Mouse (Mus musculus) heart, adult 2 months (tissue): ENCODE data around the gene Naxe. TPM values are rescaled to one million over a fixed set of nuclear protein-coding genes. Genes with fewer than 3 reads are reported as not detected.
A peak's percentile ranks its signal among the peaks of the same experiment; 100 is the strongest.

Experiments used
- DNase-seq, 2 experiments: peaks; one replicate each; pipeline ENCODE4 v3.0.0; 2021
- H3K27ac ChIP-seq: fragments of 200-600 bp; 2 replicates; pipeline ENCODE4 v1.8.1; 2022
- H3K27me3 ChIP-seq: fragments of 200-500 bp; 2 replicates; pipeline ENCODE4 v1.6.1; 2012; ENCODE audit warnings: mild to moderate bottlenecking, low read length, inconsistent platforms, mixed read lengths; ENCODE audit not compliant: control insufficient read depth, insufficient read depth
- H3K36me3 ChIP-seq: fragments of 200-500 bp; 2 replicates; pipeline ENCODE4 v1.6.1; 2012; ENCODE audit warnings: low read length, inconsistent platforms; ENCODE audit not compliant: control insufficient read depth, insufficient read depth
- H3K4me1 ChIP-seq: fragments of 200-500 bp; 2 replicates; pipeline ENCODE4 v1.6.1; 2011; ENCODE audit warnings: low read length; ENCODE audit not compliant: control insufficient read depth, insufficient read depth
- H3K4me3 ChIP-seq: fragments of 200-600 bp; 2 replicates; pipeline ENCODE4 v1.8.1; 2022
- H3K79me2 ChIP-seq: fragments of 200-500 bp; replicated peaks from 2 replicates; pipeline ENCODE4 v1.6.1; 2012; ENCODE audit warnings: mild to moderate bottlenecking, inconsistent platforms, low read length, moderate library complexity, mixed read lengths; ENCODE audit not compliant: control insufficient read depth, insufficient read depth
- H3K9ac ChIP-seq: fragments of 200-500 bp; 2 replicates; pipeline ENCODE4 v1.6.1; 2012; ENCODE audit warnings: low read depth, mild to moderate bottlenecking, control low read depth, inconsistent platforms, low read length, mixed read lengths
- CTCF ChIP-seq: fragments of 200-600 bp; IDR thresholded peaks from 2 replicates; pipeline ENCODE4 v1.8.1; 2022; ENCODE audit warnings: antibody characterized with exemption, mild to moderate bottlenecking, moderate library complexity
- EP300 ChIP-seq: fragments of 200-500 bp; IDR thresholded peaks from 2 replicates; pipeline ENCODE4 v1.6.1; 2011; ENCODE audit warnings: low read depth, low read length, control low read depth; ENCODE audit not compliant: insufficient read depth
- POLR2A ChIP-seq: fragments of 200-500 bp; IDR thresholded peaks from 2 replicates; pipeline ENCODE4 v1.6.1; 2011; ENCODE audit warnings: mild to moderate bottlenecking, low read depth, low read length, control low read depth; ENCODE audit not compliant: insufficient read depth
- WGBS: fragments of 180-500 bp; shearing (Covaris S2); methylation state at CpG from one replicate; pipeline ENCODE4 v1.1.7; 2018; 5-methylcytosine and 5-hydroxymethylcytosine counted together
- intact Hi-C: fragments of 180-260 bp; cut with DNase I; formaldehyde crosslinking; loops from one replicate; pipeline ENCODE4 v1.15.1; 2025
- polyA plus RNA-seq: library from polyadenylated mRNA; depleted of rRNA; stranded (reverse); fragments of >200 nt; gene quantifications from 2 replicates; pipeline ENCODE4 v1.2.3, GENCODE M21; 2012
- total RNA-seq, 2 experiments: library from RNA; stranded (reverse); gene quantifications; 2 replicates each; pipeline ENCODE4 v1.2.3; 2021

The Naxe gene
- total and polyA plus RNA-seq, 3 experiments = 70.6 to 86.6 (median 81.9) TPM

DNA sequence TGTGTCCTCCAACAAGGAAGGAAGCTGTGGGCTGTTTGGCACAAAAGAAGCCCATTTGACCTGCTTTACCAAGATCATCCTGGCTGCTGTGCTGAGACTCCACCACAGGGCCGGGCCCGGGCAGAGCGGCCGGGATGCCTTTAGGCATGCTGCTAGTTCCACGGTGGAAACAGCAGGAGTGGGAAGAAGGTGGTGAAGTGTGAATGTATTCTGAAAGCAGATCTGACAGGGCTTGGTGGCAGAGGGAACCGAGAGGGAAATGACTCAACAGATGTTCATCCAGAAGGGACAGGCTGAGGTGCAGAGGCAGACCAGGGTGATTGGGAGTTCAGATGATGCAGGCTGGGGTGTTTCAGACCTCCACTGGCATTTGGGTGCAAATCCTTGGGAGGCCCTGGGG lies 39.4 kb upstream of the Naxe start:
- Histone ChIP-seq H3K27me3 (no peaks in the 10 kb centered on the region), H3K27ac (no peak overlapping the region), H3K36me3 (no peaks in the 10 kb centered on the region), H3K79me2 (no peaks in the 10 kb centered on the region), H3K4me1 (peaks cover 6% of the 10 kb centered on the region), H3K4me3 (no peak overlapping the region), H3K9ac (no peak overlapping the region)
- no peak for DNase-seq
- 67% methylated on average over 6 of the region's 6 CpGs for WGBS
- no peak for TF ChIP-seq CTCF
- no peak for TF ChIP-seq POLR2A
- TF ChIP-seq EP300 = no peak
- intact Hi-C loops = no loop called here

DNA sequence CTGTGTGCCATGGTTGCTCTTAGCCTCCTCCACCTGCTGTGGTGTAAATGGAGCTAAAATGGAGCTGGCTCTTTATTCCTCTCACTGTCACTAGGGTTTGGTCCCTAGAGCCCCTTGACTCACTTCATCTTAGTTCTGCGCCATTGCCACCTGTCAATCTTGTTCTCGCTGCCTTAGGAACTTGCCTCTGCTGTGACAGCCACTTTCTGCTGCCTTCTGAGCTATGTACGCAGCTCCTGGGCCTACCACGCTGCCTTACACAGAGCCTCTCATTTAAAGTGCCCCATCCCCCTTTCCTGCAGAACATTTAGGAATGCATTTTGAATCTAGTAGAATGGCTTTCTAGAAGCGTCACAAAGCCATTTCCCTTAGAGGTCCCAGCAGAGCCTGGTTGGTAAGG lies 35.8 kb upstream of the Naxe start:
- DNase-seq = no peak
- 93% methylated on average over 5 of the region's 5 CpGs for WGBS
- TF ChIP-seq CTCF (no peak), EP300 (no peak), POLR2A (no peak)
- Histone ChIP-seq H3K27ac (no peak overlapping the region), H3K79me2 (no peaks in the 10 kb centered on the region), H3K4me3 (no peak overlapping the region), H3K36me3 (no peaks in the 10 kb centered on the region), H3K27me3 (no peaks in the 10 kb centered on the region), H3K9ac (no peak overlapping the region), H3K4me1 (no peaks in the 10 kb centered on the region)
- intact Hi-C loops = no loop called here

DNA sequence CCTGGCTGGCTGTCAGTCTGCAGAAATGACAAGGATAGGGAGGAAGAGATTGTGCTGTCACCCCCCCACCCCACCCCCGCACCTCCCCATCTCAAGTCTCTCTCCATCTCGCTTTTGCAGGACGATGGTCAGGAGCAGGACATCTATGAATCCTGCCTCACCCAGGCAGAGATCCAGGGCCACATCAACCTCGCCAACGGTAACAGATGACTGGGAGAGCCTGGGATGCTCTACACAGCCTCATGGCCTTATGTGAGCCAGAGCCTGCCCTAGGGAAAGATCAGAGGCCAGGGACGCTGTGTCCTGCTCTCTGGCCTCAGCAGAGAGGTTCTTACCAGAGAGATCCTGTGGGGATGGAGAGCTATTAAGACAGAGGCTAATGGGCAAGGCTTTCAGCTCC lies 32.3 kb upstream of the Naxe start:
- Histone ChIP-seq H3K36me3 (no peaks in the 10 kb centered on the region), H3K4me3 (no peak overlapping the region), H3K79me2 (no peaks in the 10 kb centered on the region), H3K9ac (no peak overlapping the region), H3K4me1 (no peaks in the 10 kb centered on the region), H3K27me3 (no peaks in the 10 kb centered on the region), H3K27ac (no peak overlapping the region)
- TF ChIP-seq EP300 (no peak), CTCF (no peak), POLR2A (no peak)
- WGBS = 90% methylated on average over 6 of the region's 6 CpGs
- intact Hi-C loops = no loop called here
- no peak for DNase-seq

DNA sequence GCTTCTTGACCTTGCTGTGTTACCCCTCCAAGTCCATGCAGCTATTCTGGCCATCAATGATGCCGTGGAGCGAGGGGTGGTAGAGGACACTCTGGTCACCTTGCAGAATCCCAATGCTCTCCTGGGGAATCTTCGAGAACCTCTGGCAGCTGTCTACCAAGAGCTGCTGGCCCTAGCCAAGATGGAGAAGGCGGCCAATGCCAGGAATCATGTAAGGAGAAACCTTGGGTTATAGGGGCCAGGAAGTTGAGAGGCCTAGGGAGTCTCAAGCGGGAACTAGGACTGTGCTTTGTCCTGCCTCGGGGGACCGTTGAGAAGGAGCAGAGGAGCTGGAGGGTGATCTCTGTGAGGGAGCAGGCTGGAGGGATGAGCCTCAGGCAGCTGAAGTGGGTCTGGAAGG lies 31.8 kb upstream of the Naxe start:
- H3K9ac ChIP-seq = no peak overlapping the region
- no peak for DNase-seq
- H3K4me3 ChIP-seq = no peak overlapping the region
- H3K27ac ChIP-seq = no peak overlapping the region
- intact Hi-C loops = no loop called here
- no peaks in the 10 kb centered on the region for H3K27me3 ChIP-seq
- 91% methylated on average over 7 of the region's 7 CpGs for WGBS
- no peak for TF ChIP-seq CTCF
- H3K36me3 ChIP-seq = no peaks in the 10 kb centered on the region
- H3K4me1 ChIP-seq = no peaks in the 10 kb centered on the region
- no peaks in the 10 kb centered on the region for H3K79me2 ChIP-seq

DNA sequence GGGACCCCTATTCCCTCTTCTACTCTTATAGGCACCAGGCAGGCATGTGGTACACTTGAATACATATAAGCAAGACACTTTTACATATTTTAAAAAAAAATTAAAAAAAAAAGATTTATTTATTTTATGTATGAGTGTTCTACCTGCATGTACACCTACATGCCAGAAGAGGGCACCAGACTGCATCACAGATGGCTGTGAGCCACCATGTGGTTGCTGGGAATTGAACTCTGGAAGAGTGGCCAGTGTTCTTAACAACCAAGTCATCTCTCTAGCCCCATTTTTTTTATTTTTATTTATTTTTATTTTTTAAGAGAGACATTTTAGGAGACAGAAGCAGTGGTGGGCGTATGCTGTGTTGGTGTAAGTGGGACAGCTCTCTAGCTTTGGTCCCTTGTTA lies 29.4 kb upstream of the Naxe start:
- Histone ChIP-seq H3K79me2 (no peaks in the 10 kb centered on the region), H3K4me3 (no peak overlapping the region), H3K4me1 (no peaks in the 10 kb centered on the region; the same call in 1 of the 2 replicates), H3K9ac (no peak overlapping the region), H3K27me3 (no peaks in the 10 kb centered on the region), H3K27ac (no peak overlapping the region), H3K36me3 (no peaks in the 10 kb centered on the region)
- intact Hi-C loops = loop anchor here (1.0 to 5.0 kb wide), 4 partner anchors 45 to 157 kb away; no protein-coding TSS in a partner anchor
- DNase-seq = peak in 1 of 2 experiments; percentile 24
- whole genome bisulfite sequencing = 97% methylated on average over 1 of the region's 1 CpGs
- no peak; the same call in 1 of the 2 replicates for TF ChIP-seq CTCF
- TF ChIP-seq EP300 = 0 out of 2 replicates have a peak, but pooled peaks have one; percentile 27

DNA sequence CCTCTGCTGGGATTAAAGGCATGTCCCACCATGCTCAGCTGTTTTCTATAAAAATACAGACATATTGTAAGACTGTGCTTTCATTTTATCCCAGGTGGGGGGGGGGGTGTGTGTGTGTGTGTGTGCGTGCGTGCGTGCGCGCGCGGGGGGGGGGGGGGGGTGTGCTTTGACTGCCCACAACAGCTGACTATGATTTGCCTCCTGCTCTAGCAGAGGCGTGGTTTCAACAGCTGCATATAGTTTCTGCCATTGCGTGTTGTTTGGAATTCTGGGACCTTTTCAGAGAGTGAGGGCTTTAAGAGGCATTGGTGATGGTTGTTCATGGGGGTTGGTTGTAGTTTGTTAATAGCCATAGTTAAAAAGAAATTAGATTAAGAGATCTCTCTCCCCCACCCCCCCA lies 27.2 kb upstream of the Naxe start:
- peaks cover 1% of the 10 kb centered on the region; the same call in 1 of the 2 replicates for H3K4me1 ChIP-seq
- H3K36me3 ChIP-seq = no peaks in the 10 kb centered on the region
- no peaks in the 10 kb centered on the region for H3K27me3 ChIP-seq
- no peak overlapping the region for H3K9ac ChIP-seq
- H3K27ac ChIP-seq = no peak overlapping the region
- H3K79me2 ChIP-seq = no peaks in the 10 kb centered on the region
- no peak for DNase-seq
- H3K4me3 ChIP-seq = no peak overlapping the region
- TF ChIP-seq POLR2A (no peak), CTCF (no peak), EP300 (no peak)
- 83% methylated on average over 9 of the region's 9 CpGs for WGBS
- intact Hi-C loops = loop anchor here (5.0 kb wide), 1 partner anchor 72 kb away; no protein-coding TSS in a partner anchor

DNA sequence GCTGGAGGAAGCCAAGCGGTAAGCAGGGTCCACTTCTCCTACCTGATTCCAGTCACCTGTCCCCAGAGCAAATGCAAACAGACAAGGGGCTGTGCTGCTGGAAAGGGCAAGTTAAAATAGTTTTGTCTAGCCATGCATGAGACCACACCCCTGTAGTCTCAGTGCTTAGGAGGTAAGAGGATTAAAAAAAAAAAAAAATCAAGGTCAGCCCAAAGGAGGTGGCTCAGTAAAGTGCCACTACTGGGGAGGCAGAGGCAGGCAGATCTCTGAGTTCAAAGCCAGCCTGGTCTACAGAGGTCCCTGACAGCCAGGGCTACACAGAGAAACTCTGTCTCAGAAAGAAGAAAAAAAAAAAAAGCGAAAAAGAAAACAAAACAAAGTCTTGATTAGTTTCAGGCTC lies 25.7 kb upstream of the Naxe start:
- Histone ChIP-seq H3K79me2 (no peaks in the 10 kb centered on the region), H3K36me3 (no peaks in the 10 kb centered on the region), H3K27me3 (no peaks in the 10 kb centered on the region), H3K4me1 (peaks cover 1% of the 10 kb centered on the region; the same call in 1 of the 2 replicates), H3K27ac (no peak overlapping the region), H3K9ac (no peak overlapping the region), H3K4me3 (no peak overlapping the region)
- no peak for DNase-seq
- whole genome bisulfite sequencing = 92% methylated on average over 2 of the region's 2 CpGs
- TF ChIP-seq POLR2A (no peak), CTCF (no peak), EP300 (no peak)
- intact Hi-C loops = no loop called here
